Mouse (Mus musculus) embryonic fibroblast, embryonic 13.5 days (primary cell): ENCODE results near the gene Nop2. TPM values are rescaled to one million over a fixed set of nuclear protein-coding genes. Genes with fewer than 3 reads are reported as not detected.
A peak's percentile ranks its signal among the peaks of the same experiment; 100 is the strongest.
"Not testable (repeated sequence)": the region's sequence is repeated elsewhere in the genome, so short reads cannot be mapped to it uniquely, and the experiment has no call there.

Experiments used
- H3K27ac ChIP-seq: 2 replicates; pipeline ENCODE4 v1.5.1; 2012; ENCODE audit warnings: low read length, control low read depth, inconsistent platforms; ENCODE audit not compliant: insufficient read depth
- H3K4me1 ChIP-seq: 2 replicates; pipeline ENCODE4 v1.6.1; 2011; ENCODE audit warnings: low read length; ENCODE audit not compliant: control insufficient read depth, insufficient read depth
- H3K4me3 ChIP-seq: 2 replicates; pipeline ENCODE4 v1.5.1; 2011; ENCODE audit warnings: mild to moderate bottlenecking, control low read depth, low read length; ENCODE audit not compliant: insufficient read depth
- CTCF ChIP-seq: IDR thresholded peaks from 2 replicates; pipeline ENCODE4 v1.5.1; 2011; ENCODE audit warnings: mild to moderate bottlenecking, control low read depth, low read length, moderate library complexity, borderline replicate concordance; ENCODE audit not compliant: insufficient read depth
- POLR2A ChIP-seq: IDR thresholded peaks from 2 replicates; pipeline ENCODE4 v1.6.1; 2011; ENCODE audit warnings: low read depth, mild to moderate bottlenecking, control low read depth, low read length, moderate library complexity
- polyA plus RNA-seq: library from polyadenylated mRNA; stranded (reverse); fragments of >200 nt; gene quantifications from 2 replicates; pipeline ENCODE4 v1.2.4, GENCODE M21; 2011; ENCODE audit warnings: low read depth; ENCODE audit not compliant: missing spikeins, insufficient read length

Gene Nop2
- polyA plus RNA-seq, 1 experiment = 35.9 TPM

GRCm38 (mm10) chr6:125158944-125159492 is 27.3 kb downstream of the Nop2 start:
- no peak overlapping the region for H3K4me3 ChIP-seq
- H3K27ac ChIP-seq = no peak overlapping the region
- peaks cover 7% of the 10 kb centered on the region; the same call in 1 of the 2 replicates for H3K4me1 ChIP-seq
- TF ChIP-seq CTCF = no peak
- no peak for TF ChIP-seq POLR2A

- no peak overlapping the region for H3K4me3 ChIP-seq
- no peak for TF ChIP-seq CTCF
- no peak for TF ChIP-seq POLR2A
- peaks cover 7% of the 10 kb centered on the region; the same call in 1 of the 2 replicates for H3K4me1 ChIP-seq
- peak overlapping the region; percentile 10; the same call in 1 of the 2 replicates for H3K27ac ChIP-seq
These were observed 28.3 kb downstream of the Nop2 start for GRCm38 (mm10) chr6:125159773-125160557.

- no peak for TF ChIP-seq CTCF
- TF ChIP-seq POLR2A = no peak; the same call in none of the 2 replicates
- Histone ChIP-seq H3K4me3 (no peak overlapping the region), H3K4me1 (peaks cover 7% of the 10 kb centered on the region; the same call in 1 of the 2 replicates), H3K27ac (peak overlapping the region; percentile 10; the same call in 1 of the 2 replicates)
These were observed 28.8 kb downstream of the Nop2 start for GRCm38 (mm10) chr6:125160558-125160853.

GRCm38 (mm10) chr6:125160854-125161760 is 29.4 kb downstream of the Nop2 start:
- no peak overlapping the region for H3K4me3 ChIP-seq
- peak overlapping the region; percentile 10; the same call in 1 of the 2 replicates for H3K27ac ChIP-seq
- H3K4me1 ChIP-seq = peaks cover 7% of the 10 kb centered on the region; the same call in 1 of the 2 replicates
- no peak for TF ChIP-seq CTCF
- TF ChIP-seq POLR2A = peak; percentile 69

GRCm38 (mm10) chr6:125161971-125162370 is 30.3 kb downstream of the Nop2 start:
- not testable (repeated sequence) for H3K27ac ChIP-seq, H3K4me3 ChIP-seq, H3K4me1 ChIP-seq

GRCm38 (mm10) chr6:125162615-125163305 is 31.1 kb downstream of the Nop2 start:
- Histone ChIP-seq H3K4me3 (peak overlapping the region; percentile 16), H3K4me1 (peaks cover 17% of the 10 kb centered on the region)
- H3K27ac ChIP-seq = not testable (repeated sequence)

GRCm38 (mm10) chr6:125163801-125164657 is 32.3 kb downstream of the Nop2 start:
- peak overlapping the region; percentile 85 for H3K27ac ChIP-seq
- TF ChIP-seq POLR2A (no peak; the same call in 1 of the 2 replicates), CTCF (no peak)
- peak overlapping the region; percentile 86 for H3K4me3 ChIP-seq
- H3K4me1 ChIP-seq = peaks cover 17% of the 10 kb centered on the region

- Histone ChIP-seq H3K4me3 (peak overlapping the region; percentile 86), H3K4me1 (peaks cover 16% of the 10 kb centered on the region), H3K27ac (peak overlapping the region; percentile 85)
- TF ChIP-seq CTCF (no peak), POLR2A (peak; percentile 56)
These were observed 33.1 kb downstream of the Nop2 start for GRCm38 (mm10) chr6:125164672-125165327.
